Mouse (Mus musculus): ENCODE data around the gene Cpne5.

Gene Cpne5

DNA sequence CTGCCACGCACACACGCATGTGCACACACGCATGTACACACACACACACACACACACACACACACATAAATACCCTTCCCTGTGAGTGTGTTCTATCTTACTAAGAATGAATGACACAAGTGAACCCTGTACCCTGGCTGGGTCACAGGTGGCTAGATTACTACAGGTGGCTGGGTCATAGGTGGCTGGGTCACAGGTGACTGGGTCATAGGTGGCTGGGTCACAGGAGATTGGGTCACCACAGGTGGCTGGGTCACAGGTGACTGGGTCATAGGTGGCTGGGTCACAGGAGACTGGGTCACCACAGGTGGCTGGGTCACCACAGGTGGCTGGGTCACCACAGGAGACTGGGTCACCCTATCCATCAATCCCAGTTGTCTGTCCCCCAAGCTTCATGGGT is 27.9 kb downstream of the Cpne5 start:
- no peak for DNase-seq (ENCODE audit: low spot score)

DNA sequence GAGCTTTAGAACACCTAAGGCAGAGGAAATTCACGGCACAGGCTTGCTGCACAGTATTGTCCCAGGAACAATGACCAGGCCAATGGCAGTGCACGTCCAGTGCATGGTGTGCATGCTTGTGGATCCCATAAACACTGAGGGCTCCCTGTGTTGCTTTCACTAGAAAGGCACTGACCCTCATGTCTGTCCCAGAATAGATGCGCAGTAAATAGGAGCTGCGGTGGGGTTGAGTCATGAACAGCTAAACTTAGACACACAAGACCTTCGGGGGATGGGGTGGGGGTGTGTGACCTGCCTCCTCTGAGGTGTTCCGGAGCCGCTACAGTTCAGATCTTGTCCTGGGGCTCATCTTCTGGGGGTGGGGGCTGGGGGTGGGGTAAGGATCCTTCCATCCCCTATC is 31.9 kb downstream of the Cpne5 start:
- no peak for DNase-seq (ENCODE audit: low spot score)

DNA sequence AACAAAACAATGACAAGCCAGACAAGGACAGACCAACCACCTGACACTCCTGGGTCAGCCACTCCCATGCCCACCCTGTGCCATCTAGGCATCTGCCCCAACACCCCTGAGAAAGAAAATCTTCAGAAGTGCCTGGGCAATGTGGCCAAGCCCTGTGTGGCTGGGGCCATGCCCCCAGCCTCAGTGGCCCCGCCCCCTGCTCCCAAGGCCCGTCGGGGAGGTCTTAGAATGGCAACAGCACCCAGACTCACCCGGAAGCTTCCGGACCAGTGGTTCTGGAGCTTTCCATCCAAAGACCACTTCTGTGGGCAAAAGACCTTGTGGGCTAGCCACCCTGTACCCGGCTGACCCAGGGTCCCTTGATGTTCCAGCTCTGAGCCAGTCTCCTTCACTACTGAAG is 35.4 kb downstream of the Cpne5 start:
- no peak for DNase-seq (ENCODE audit: low spot score)

DNA sequence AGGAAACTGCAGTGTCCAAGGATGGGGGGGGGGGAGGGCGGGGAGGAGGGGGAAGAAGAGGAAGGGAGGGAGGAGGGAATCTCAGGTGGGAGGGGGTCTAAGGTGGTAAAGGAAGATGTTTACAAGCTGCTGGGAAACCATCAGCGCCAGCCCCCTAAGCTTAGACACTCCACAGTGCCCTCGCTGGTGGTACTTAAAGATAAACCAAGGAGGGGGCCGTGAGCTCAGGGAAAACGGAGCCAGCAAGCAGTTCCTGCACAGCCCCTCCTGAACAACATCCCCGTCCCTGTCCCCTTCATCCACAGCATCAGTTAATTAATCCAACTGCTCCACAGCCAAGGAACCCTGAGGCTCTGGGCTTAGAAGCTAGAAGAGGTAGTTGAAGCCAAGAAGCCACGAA is 38.1 kb downstream of the Cpne5 start:
- DNase-seq (ENCODE audit: low spot score) = no peak

DNA sequence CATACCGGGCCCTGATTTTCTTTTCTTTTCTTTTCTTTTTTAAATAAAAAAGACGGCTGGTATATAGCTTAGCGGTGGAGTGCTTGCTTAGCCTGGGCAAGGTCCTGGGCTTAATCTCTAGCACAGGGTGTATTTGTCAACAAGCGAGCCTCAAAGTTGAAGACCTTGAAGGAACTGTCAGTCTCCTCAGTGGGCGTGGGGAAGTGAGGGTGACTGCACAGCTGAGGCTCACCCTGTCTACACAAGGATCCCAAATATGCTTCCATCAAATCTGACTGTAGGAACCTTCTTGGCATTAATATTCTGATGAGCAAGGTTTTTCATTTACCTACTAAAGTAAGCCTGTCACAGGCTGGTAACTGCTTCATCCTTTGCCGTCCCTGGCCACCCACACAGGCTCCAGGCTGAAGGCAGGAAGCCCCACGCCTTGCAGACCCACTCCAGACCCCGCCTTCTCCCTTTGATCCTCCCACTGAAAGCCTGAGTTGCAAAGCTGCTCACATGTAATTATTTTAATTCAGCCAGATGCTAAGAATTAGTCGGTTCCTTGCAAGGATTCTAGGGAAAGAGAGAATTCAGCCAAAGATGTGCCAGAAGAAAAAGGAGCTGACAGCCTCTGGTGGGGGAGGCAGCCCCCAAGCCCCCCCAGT is 38.7 kb downstream of the Cpne5 start:
- peak; percentile 73 for DNase-seq (ENCODE audit: low spot score)

DNA sequence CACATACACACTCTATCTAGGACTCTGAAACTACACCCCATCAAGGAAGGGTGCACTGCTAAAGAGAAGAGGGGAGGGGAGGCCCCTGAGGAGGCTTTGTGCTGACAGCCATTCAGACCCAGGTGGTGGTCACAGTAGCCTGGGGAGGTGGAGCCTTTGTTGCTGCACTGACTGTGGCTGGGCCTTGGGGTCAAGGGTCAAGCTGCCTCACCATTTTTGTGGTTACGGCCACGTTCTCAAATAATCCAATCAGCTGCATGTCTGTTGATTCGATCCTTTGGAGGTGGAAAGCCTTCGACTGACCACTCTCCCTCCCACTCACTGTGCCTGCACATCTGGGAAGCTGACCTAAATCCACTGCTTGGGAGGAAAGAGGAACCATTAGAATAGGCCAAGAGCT is 42.4 kb downstream of the Cpne5 start:
- no peak for DNase-seq (ENCODE audit: low spot score)

DNA sequence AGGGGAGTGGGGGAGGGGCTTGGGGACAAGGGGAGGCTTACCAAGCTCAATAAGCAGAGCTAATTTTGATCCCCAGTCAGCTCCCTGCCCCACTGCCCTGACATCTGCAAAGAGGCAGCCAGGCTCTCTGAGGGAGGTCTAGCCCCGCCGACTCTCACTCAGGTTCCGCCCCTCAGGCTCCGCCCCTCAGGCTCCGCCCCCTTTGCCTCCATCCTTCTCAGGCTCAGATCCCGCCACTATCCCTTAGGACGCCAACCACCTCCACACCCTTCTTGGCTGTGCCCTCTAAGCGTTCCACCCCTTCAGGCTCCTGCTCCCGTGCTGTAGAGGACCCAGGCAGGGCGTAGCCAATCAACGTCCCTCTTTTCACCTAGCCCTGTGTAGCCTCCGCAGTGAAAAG is 49.0 kb downstream of the Cpne5 start:
- DNase-seq (ENCODE audit: low spot score) = no peak

DNA sequence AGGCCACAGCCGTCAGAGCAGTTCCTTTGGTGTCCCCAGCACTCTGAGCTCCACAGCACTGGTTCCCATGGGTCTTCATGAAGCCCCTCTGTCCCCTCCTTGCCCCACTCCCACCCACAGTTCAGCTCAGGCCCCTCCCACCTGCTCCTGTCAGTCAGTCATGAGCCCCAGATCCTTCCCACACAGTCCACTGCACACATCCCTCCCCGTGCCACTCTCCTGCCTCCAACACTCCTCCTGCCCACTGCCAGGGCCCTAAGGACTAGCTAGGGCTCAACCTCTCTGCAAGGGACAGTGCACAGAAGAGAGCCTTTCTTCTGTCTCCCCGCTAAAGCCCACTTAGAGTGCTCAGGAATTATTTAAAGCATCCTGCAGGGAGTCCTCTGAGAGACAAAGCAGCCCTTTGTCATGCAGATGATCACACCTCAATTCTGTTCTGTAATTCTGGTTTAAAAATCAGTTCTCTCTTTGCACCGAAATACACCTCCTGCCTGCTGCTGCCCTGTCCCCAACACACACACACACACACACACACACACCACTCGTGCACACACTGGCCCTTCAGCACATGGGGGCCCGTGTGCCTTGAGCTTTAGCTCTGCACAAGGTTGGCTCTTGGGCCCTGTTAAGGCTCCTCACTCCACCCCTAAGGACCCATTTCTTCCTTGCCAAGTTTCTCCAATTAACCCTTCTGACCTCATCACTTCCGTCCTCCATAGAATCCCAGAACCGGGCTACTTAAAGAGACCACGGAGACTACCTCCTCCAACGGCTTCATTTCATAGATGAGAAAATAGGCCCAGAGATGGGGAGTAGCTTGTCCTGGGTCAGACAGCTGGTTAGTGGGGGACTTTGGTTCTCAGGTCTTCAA is 50.7 kb downstream of the Cpne5 start:
- no peak for DNase-seq (ENCODE audit: low spot score)

DNA sequence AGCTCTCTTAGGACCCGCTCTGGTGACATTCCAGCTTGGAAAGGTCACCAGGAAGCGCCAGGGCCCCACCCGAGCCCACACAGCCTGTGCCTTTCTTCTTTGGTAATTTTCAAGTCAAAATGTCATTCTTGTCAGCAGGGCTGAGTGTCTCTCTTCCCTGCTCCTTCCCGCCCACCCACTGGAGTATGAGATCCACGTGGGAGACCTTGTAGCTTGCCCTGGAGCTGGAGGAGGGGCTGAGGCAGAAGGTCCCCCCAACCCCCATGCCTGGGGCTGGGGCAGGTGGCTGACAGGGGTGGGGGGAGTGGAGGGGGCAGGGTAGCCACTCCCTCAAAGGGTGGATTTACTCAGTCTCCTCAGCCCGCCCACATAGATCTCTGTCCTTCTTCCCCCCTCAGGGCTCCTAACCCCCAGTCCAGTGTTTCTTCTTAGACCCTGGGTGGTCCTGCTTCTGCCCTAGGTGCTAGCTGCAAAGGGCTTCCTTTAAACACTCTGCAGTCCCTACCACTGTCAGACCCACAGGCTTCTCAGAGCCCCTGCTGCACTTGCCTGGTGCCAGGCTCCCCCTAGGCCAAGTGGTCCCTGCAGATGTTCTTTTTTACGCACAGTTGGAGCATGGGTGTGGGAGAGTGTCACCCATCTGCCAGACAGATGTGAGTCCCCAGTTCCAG is 52.5 kb downstream of the Cpne5 start:
- no peak for DNase-seq (ENCODE audit: low spot score)

DNA sequence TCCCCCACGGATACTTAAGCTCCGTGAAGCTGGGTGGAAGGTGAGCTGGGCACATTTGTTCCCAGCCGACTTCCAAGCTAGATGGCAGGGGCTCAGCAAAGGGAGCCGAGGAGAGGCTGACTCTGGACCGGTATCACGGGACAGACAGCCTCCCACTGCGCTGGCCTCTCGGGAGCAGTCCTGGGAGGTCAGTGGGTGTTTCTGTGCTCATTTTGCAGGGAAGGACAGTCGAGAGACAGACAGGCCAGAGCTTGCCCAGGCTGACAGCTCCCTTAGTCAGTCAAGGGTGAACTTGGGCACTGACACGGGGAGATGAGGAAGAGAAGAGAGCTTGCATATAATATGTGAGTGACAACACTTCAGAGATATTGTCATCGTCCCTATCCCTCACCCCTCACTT is 54.8 kb downstream of the Cpne5 start:
- DNase-seq (ENCODE audit: low spot score) = no peak

DNA sequence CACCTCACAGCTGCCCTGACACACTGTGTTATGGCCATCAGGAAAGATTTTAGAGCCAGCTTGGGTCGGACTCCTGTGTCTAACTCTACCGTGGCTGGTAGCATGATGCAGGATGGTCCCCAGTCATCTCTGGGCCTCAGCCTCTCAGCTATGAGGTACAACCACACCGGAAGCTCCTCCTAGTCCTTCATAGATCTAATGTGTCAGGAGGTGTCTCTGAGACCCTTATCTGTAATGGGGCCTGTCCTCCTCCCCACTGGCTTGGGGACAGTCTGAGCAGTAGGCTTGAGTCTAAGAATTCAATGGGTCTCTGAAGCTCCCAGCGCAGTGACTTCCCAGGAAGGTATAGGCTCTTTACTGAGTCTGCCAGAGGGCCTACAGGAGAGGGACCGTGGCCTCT is 56.2 kb downstream of the Cpne5 start:
- no peak for DNase-seq (ENCODE audit: low spot score)

DNA sequence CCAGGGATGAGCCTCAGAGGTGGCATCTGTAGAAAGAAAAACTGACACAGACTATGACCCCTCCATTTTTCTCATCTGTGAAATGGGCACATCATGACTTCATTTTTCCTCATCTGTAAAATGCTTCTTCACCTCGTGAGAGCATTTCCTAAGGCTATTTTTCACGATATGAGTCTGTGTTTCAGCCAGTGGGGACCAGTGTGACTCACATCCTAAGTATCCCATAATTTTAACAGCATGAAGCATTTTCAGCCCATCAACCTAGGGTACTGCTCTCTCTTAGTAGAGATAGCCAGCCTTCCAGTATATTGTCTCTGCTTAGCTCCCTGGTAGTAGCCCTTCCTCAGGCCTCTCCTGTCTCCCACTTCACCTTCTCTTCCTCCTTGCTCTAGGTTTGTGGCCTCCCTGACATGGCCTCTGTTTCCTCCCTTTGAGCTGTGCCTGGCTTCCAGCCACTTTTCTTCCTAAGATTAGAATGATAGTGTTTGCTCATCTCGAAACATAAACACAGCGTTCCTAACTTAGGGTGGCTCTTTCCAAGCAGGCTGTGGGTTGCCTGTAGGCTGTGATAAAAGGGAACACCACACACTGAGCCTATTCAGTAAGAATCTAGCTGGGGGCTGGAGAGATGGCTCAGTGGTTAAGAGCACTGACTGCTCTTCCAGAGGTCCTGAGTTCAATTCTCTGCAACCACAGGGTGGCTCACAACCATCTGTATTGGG is 57.4 kb downstream of the Cpne5 start:
- DNase-seq (ENCODE audit: low spot score) = no peak

DNA sequence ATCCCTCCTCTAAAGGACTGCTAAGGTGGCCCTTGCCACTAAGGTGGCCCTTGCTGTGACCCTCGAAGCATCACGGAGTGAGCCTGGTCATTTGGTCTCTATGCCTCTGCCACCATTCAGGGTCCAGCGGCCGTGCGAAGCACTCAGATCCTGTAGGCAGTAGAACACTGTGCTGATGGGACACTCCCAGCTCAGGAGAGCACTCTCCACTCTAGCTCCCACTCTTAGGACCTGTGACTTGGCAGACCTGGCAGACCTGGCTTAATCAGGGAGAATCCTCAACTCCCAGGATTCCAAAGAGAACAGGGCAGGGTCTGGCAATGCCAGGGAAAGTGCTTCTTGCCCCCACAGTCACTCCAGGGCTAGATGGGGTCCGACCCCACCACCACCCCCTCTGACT is 58.0 kb downstream of the Cpne5 start:
- DNase-seq (ENCODE audit: low spot score) = no peak

DNA sequence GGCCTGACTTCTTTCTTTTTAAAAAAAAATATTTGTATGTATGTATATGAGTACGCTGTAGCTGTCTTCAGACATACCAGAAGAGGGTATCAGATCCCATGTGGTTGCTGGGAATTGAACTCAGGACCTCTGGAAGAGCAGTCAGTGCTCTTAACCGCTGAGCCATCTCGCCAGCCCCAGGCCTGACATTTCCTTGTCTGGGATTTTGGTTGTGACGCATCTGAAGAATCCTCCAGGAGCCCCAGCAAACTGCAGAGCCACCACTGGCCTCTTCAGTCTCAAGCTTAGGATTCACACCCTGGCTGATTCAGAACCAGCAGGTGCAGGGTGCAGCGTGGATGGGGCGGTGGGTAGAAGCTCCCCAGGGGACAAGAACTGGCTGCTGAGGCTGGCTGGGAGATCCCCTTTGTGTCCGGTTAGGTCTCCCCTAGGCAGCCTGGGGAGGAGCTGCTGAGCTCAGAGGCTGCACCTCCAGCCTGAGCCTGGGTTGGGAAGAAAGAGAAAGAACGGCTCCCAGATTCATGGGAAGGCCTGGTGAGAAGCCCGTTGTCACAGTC is 59.4 kb downstream of the Cpne5 start:
- no peak for DNase-seq (ENCODE audit: low spot score)

DNA sequence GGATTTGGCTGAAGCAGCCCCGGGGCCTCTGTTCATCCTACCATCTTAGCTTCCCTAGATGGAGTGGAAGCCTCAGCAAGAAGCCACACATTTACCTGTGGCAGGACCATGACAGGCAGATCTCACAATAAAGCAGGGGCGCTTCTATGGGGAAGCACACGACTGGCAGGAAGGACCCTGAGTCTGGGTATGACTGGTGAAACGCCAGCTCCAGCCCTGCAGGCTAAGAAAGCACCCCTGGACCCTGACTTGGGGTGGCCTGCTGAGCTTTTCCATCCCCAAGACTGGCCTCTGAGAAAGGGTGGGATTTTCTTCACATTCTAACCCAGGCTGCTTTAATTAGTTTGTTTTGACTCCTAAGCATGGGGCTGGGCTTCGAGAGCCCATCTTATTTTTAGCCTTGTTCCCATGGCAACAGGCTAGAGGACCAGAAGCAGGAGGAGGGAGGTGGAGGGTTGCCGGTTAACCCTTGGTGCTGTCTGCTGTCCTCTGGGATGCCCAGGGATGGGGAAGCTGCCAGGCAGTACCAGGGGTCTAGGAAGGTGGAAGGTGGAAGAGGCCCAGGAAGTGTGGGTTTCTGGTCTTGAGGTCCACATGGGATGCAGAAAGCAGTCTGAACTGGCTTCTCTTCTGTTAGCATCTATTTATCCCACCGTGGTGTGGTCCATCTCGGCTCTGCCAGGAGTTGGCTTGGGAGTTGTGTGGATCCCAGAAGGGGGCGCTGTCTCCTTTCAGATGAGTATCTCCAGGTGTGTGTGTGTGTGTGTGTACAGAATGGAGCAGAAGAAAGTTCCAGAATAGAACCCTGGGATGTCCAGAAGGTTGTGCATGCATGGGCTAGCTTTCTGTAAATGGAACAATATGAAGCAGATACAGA is 61.3 kb downstream of the Cpne5 start:
- DNase-seq (ENCODE audit: low spot score) = peak; percentile 49

DNA sequence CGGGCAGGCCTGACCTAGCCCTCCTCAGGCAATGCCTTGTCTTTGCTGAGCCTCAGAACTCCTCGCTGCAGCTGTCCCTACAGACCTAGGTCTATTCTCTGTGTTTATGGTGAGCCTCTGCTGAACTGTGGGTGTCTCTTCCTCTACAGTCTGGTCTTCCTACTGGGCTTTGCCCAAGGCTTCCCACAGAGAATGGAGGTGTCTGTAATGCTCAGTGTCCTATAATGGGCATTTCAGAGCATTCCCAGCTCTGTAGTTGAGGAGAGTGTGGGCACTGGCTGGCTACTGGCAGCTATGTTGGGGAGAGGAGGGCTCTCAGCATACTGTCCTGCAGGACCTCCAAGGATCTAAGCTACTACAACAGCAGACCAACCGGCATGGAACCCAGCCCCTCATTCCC is 62.3 kb downstream of the Cpne5 start:
- DNase-seq (ENCODE audit: low spot score) = no peak

DNA sequence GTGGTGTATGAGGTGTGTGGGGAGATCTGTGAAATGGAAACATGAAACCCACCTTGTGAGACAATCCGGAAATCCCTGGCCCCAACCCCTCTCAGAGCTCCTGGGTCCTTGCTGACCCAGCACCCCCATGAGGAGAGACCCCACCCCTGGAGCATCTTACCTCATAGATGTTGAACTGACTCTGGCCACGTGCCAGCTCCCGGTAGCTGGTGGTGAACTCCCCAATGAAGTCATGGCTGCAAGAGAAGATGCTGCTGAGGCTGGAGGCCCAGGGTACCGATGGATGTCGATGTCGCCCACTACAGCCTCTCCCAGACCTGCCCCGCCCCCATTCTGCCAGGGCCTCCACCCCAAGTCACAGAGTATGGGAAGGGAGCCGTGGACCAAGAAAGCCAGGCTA is 64.8 kb downstream of the Cpne5 start:
- DNase-seq (ENCODE audit: low spot score) = no peak

DNA sequence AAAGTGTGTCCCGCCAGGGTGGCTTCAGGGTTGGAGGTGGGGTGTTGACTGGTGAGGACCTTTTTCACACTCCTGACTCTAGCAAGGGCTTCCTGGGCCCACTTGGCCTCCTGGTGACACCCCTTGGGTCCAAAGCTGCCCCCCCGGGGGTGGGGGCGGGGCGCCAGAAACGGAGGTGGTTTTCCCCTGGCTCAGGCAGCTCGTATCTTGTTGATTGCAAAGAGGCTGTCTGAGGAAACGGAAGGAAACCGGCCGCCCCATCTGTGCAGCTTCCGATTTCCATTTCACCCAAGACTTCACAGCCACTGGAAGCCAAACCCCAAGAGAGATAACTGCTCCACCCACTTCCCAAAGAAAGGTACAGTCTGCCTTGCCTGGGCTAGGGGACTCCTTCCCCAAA is 65.9 kb downstream of the Cpne5 start:
- DNase-seq (ENCODE audit: low spot score) = peak; percentile 79

DNA sequence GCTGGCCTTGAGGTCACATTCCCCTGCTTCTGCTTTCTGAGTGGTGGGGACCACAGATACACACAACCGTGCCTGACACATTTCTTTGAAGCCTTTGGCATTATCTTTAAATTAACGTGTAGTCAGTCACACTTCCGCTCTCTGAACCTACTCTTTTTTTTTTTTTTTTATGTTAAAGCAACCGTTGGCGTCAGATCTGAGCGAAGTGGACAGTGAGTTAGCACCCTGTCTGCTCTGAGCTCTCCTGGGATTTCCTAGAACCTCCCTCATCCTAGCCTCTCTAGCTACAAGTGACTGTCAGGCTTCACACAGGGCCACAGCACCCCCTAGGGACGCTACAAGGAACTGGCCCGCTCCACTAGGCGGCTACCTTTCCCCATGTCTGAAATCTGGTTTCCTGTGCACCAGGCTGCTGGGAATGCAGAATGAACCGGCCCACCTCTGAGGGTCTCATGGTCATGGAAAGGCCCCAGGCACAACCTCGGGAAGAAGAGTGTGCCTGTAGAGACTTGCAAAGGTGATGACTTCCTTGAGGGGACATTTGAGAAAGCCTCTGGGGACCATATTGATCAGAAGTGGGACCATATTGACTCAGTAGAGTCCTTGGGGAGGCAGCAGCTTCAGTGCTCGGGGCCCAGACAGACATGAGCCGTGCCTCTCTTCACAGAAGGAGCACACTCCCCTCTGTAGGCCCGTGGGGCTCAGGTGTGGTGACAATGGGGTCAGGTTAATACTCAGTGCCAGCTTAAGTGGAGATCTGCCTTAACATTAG is 66.8 kb downstream of the Cpne5 start:
- DNase-seq (ENCODE audit: low spot score) = peak; percentile 78

DNA sequence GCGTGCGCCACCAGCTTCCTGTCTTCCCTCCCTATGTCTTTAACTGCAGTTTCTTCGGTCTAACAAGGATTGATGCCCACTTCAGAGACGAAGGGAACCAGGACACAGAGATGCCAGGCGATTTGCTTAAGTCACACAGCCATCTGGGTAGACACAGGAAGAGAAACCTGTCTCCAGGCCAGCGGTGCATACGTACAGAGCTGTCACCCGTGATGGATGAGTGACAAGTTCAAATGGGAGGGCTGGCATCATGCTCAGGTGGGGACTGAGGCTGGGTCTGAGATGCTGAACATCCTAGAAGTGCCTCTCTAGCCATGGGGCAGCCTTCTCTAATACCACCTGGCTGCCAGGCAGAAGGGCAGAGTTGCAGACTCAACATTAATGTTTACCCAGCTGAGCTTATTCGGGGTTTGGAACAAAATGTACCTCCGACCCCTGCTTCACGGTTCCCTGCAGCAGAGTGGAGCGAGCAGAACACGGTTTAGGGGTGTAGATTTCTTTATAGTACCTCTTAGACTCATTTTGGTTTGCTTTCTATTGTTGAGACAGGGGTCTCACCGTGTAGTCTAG is 67.5 kb downstream of the Cpne5 start:
- no peak for DNase-seq (ENCODE audit: low spot score)
